Mouse (Mus musculus) layer of hippocampus, postnatal 10 days (tissue): ENCODE measurements at regions not wholly inside any gene's neighbourhood (a gene's known extent, or its start where the extent isn't known, plus 50 kb on each side); places are given as distances from the start of the nearest gene placed in this dataset.
"Not testable (repeated sequence)": the region's sequence is repeated elsewhere in the genome, so short reads cannot be mapped to it uniquely, and the experiment has no call there.

ENCODE experiments used
- DNase-seq, 2 experiments: peaks; one replicate each; pipeline ENCODE4 v3.0.0; 2021; ENCODE audit warnings: low spot score in 2 of 2

DNA sequence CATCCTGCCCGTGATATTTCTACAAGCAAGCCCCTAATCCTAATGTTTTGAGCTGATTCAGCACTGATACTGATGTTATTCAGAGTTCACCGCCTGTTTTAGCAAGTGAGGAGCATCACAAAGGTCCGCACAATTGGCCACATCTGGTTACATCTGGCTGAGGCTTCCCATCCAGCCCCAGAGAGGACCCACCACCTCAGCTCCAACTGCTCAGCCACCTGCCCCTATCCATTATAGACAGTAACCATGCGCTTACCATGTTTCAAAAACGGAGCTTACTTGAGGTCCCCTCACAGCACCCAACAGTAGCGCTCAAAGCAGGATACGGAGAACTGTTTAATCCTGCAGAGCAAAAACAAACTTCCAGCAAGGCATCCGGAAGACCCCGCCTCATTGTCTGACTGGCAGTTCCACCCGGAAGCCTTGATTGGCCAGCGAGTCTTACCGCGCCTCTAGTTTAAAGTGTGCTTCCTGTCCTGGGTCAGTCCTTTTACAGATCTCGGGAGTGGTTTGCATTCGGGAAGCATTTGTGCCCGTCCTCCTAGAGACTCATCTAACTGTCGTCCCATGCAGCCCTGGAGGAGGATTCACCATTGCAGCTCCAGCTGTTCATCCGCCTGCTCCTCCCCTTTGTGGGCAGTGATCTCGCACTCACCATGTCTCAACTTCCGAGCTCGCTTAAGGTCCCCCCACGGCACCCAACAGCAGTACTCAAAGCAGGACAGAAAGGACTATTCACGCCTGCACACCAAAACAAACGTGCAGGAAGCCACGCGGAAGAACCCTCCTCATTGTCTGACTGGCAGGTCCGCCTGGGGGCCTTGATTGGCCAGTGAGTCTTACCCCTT lies 69.9 kb upstream of the Zfp825 start:
- peak; percentile 66 to 73 for DNase-seq

DNA sequence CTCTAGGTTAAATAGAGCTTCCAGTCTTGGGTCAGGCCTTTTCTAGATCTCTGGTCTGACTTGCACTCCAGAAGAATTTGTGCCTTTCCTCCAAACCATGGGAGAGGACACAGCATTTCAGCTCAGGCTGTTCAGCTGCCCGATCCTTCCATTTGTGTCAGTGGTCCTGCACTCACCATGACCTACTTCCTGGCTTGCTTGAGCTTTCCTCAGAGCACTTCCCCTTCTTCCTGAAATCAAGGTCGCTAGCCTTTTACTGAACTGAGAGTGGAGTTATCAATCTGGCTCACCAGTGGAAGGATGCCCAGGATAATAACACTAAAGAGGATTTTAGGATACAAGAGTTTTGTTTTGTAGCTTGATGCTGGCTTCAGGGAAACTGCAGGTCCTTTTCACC lies 70.5 kb upstream of the Zfp825 start:
- not testable (repeated sequence) for DNase-seq

DNA sequence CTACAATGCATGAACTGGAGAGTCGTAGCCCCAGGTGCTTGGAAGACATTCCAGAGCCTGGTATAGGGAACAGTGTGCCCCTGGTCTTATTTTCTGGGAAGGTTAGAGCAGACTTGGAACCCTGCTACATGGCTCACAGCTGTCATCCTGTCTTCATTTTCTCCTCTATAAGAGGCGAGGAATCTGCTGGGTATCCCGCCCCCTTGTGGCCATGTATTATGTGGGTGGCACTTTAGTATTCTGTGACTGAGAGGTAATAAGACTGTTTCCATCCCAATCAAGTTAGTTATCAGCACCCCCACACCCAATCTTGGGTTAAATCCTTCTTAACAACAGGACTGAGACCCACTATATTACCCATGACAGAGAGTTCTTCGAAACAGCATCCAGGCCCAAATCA lies 69.4 kb upstream of the Erap1 start:
- not testable (repeated sequence) for DNase-seq
